Mouse (Mus musculus): ENCODE data around the gene Gtf3a.
"Not testable (repeated sequence)": the region's sequence is repeated elsewhere in the genome, so short reads cannot be mapped to it uniquely, and the experiment has no call there.

Gene Gtf3a

GRCm38 (mm10) chr5:146948508-146949088 lies at the start of gene Gtf3a:
Gene Gtf3a, plus strand, starts transcription at chr5:146948657.
- peak; percentile 88 for DNase-seq (ENCODE audit: low spot score)

- DNase-seq (ENCODE audit: low spot score), result no peak
These were observed 48.1 kb upstream of the Gtf3a start for GRCm38 (mm10) chr5:146900331-146900730.

GRCm38 (mm10) chr5:146901501-146901900 lies 47.0 kb upstream of the Gtf3a start:
- DNase-seq (ENCODE audit: low spot score), result no peak

- DNase-seq (ENCODE audit: low spot score), result peak; percentile 80
These were observed 44.1 kb upstream of the Gtf3a start for GRCm38 (mm10) chr5:146904404-146904803.

GRCm38 (mm10) chr5:146905486-146906172 lies 42.8 kb upstream of the Gtf3a start:
- DNase-seq (ENCODE audit: low spot score), result peak; percentile 66

GRCm38 (mm10) chr5:146907533-146907932 lies 40.9 kb upstream of the Gtf3a start:
- no peak for DNase-seq (ENCODE audit: low spot score)

GRCm38 (mm10) chr5:146908629-146909028 lies 39.8 kb upstream of the Gtf3a start:
- DNase-seq (ENCODE audit: low spot score), result no peak

- DNase-seq (ENCODE audit: low spot score), result no peak
These were observed 36.3 kb upstream of the Gtf3a start for GRCm38 (mm10) chr5:146912206-146912605.

GRCm38 (mm10) chr5:146913355-146913754 lies 35.1 kb upstream of the Gtf3a start:
- DNase-seq (ENCODE audit: low spot score), result no peak

GRCm38 (mm10) chr5:146914088-146914766 lies 34.2 kb upstream of the Gtf3a start:
- peak; percentile 38 for DNase-seq (ENCODE audit: low spot score)

GRCm38 (mm10) chr5:146916273-146916672 lies 32.2 kb upstream of the Gtf3a start:
- no peak for DNase-seq (ENCODE audit: low spot score)

GRCm38 (mm10) chr5:146916806-146917205 lies 31.7 kb upstream of the Gtf3a start:
- no peak for DNase-seq (ENCODE audit: low spot score)

GRCm38 (mm10) chr5:146917357-146917756 lies 31.1 kb upstream of the Gtf3a start:
- DNase-seq (ENCODE audit: low spot score), result not testable (repeated sequence)

- DNase-seq (ENCODE audit: low spot score), result no peak
These were observed 28.6 kb upstream of the Gtf3a start for GRCm38 (mm10) chr5:146919874-146920273.

- DNase-seq (ENCODE audit: low spot score), result no peak
These were observed 27.9 kb upstream of the Gtf3a start for GRCm38 (mm10) chr5:146920314-146921161.

- no peak for DNase-seq (ENCODE audit: low spot score)
These were observed 27.2 kb upstream of the Gtf3a start for GRCm38 (mm10) chr5:146921224-146921623.

- no peak for DNase-seq (ENCODE audit: low spot score)
These were observed 24.9 kb upstream of the Gtf3a start for GRCm38 (mm10) chr5:146923547-146923946.

GRCm38 (mm10) chr5:146926673-146927072 lies 21.8 kb upstream of the Gtf3a start:
- DNase-seq (ENCODE audit: low spot score), result no peak

GRCm38 (mm10) chr5:146931422-146931821 lies 17.0 kb upstream of the Gtf3a start:
- no peak for DNase-seq (ENCODE audit: low spot score)

GRCm38 (mm10) chr5:146931904-146932553 lies 16.4 kb upstream of the Gtf3a start:
- no peak for DNase-seq (ENCODE audit: low spot score)

- no peak for DNase-seq (ENCODE audit: low spot score)
These were observed 15.0 kb upstream of the Gtf3a start for GRCm38 (mm10) chr5:146933466-146933865.

All from c-Kit-positive CD71-positive TER-119-positive erythroid progenitor cells, embryonic 14.5 days (primary cell).